Mouse (Mus musculus) olfactory bulb, adult 2 months (tissue): ENCODE results near the gene E2f2. TPM values are rescaled to one million over a fixed set of nuclear protein-coding genes. Genes with fewer than 3 reads are reported as not detected.

Source experiments
- H3K27ac ChIP-seq: fragments of 200-500 bp; 2 replicates; pipeline ENCODE4 v1.5.1; 2012; ENCODE audit warnings: low read depth, low read length; ENCODE audit not compliant: insufficient read depth
- H3K4me1 ChIP-seq: fragments of 200-500 bp; 2 replicates; pipeline ENCODE4 v1.6.1; 2012; ENCODE audit warnings: low read length; ENCODE audit not compliant: control insufficient read depth, insufficient read depth
- H3K4me3 ChIP-seq: fragments of 200-500 bp; 2 replicates; pipeline ENCODE4 v1.5.1; 2012; ENCODE audit warnings: mild to moderate bottlenecking, low read depth, low read length, moderate library complexity; ENCODE audit not compliant: insufficient read depth
- CTCF ChIP-seq: fragments of 200-500 bp; IDR thresholded peaks from 2 replicates; pipeline ENCODE4 v1.5.1; 2012; ENCODE audit warnings: low read depth, mild to moderate bottlenecking, low read length, moderate library complexity; ENCODE audit not compliant: insufficient read depth
- POLR2A ChIP-seq: fragments of 200-500 bp; IDR thresholded peaks from 2 replicates; pipeline ENCODE4 v1.6.1; 2012; ENCODE audit warnings: mild to moderate bottlenecking, low read depth, low read length, moderate library complexity; ENCODE audit not compliant: insufficient read depth
- WGBS: fragments of 180-500 bp; shearing (Covaris S2); methylation state at CpG from one replicate; pipeline ENCODE4 v1.1.7; 2018; 5-methylcytosine and 5-hydroxymethylcytosine counted together
- polyA plus RNA-seq: library from polyadenylated mRNA; stranded (reverse); fragments of >200 nt; gene quantifications from 2 replicates; pipeline ENCODE4 v1.2.4, GENCODE M21; 2012; ENCODE audit warnings: low replicate concordance; ENCODE audit not compliant: missing spikeins, insufficient read depth, insufficient read length

E2f2 gene
- polyA plus RNA-seq, 1 experiment: not detected

GRCm38 (mm10) chr4:136195029-136195428, 22.8 kb downstream of the E2f2 start:
- Histone ChIP-seq H3K4me3 (no peak overlapping the region), H3K4me1 (no peaks in the 10 kb centered on the region), H3K27ac (no peak overlapping the region)
- no peak for TF ChIP-seq POLR2A
- no peak for TF ChIP-seq CTCF
- whole genome bisulfite sequencing: 81% methylated on average over 7 of the region's 7 CpGs

GRCm38 (mm10) chr4:136195629-136196028, 23.4 kb downstream of the E2f2 start:
- Histone ChIP-seq H3K4me3 (no peak overlapping the region), H3K4me1 (no peaks in the 10 kb centered on the region), H3K27ac (no peak overlapping the region)
- WGBS: 88% methylated on average over 9 of the region's 9 CpGs
- TF ChIP-seq CTCF: no peak
- TF ChIP-seq POLR2A: no peak

GRCm38 (mm10) chr4:136196201-136196600, 24.0 kb downstream of the E2f2 start:
- TF ChIP-seq CTCF: no peak
- TF ChIP-seq POLR2A: no peak
- no peaks in the 10 kb centered on the region for H3K4me1 ChIP-seq
- 91% methylated on average over 10 of the region's 10 CpGs for WGBS
- no peak overlapping the region for H3K4me3 ChIP-seq
- H3K27ac ChIP-seq: no peak overlapping the region

- Histone ChIP-seq H3K4me1 (no peaks in the 10 kb centered on the region), H3K27ac (no peak overlapping the region), H3K4me3 (no peak overlapping the region)
- TF ChIP-seq POLR2A (no peak), CTCF (no peak)
- 87% methylated on average over 7 of the region's 7 CpGs for WGBS
Observed at GRCm38 (mm10) chr4:136198846-136199245, 26.7 kb downstream of the E2f2 start.

DNA sequence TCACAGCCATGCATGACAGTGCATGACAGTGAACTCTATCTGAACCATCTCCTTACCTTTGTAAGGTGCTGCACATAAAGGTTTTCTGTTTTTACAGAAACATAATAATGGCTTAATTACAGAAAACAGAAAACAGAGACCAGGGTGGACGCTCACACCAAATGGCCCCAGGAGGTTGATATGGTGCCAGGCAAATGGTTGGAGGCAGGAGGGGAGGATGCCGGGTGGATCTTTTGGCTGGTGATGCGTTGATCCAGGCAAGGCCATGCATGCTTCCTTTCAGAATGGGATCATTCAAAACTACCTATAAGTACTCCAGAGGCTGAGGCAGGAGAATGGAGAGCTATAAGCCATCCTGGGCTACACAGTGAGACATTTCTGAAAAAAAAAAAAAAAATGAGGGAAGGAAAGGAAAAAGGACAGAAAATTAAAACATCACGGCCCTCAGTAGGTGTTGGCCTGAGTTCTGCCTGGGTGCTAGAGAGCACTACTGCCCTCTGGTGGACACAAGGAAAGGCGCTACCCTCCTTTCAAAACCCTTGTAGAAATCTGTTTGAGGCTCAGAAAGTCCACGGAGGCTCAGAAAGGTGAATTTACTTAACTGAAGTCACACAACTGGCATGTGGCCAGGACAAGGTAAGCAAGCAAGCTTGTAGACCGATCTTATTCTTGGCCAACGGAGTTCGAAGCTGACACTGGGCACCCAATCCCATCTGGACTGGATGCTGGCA, 27.5 kb downstream of the E2f2 start:
- Histone ChIP-seq H3K4me1 (no peaks in the 10 kb centered on the region), H3K4me3 (no peak overlapping the region), H3K27ac (no peak overlapping the region)
- TF ChIP-seq POLR2A (no peak), CTCF (peak; percentile 28; the same call in 1 of the 2 replicates)
- 29% methylated on average over 9 of the region's 9 CpGs for WGBS

DNA sequence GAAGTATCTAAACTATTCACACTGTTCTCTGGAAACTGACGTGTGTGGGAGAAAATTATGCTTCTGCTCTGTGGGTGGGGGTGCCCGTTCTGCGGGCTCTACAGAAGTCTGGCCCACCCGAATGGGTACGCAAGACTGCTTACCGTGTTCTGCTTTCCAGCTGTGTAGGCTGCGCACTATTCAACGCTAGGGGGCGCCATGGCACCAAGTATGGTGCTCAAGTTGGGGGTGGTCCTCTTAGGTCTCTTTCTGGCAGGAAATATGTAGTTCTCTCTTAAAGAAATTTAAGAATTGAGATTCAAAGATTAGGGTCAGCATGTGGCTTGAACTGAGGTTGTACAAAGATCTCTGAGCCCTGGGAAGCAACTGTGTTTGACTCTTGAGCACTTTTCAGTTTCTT, 30.3 kb downstream of the E2f2 start:
- no peak overlapping the region for H3K4me3 ChIP-seq
- peaks cover 13% of the 10 kb centered on the region for H3K4me1 ChIP-seq
- 13% methylated on average over 9 of the region's 9 CpGs for WGBS
- H3K27ac ChIP-seq: no peak overlapping the region
- no peak for TF ChIP-seq POLR2A
- peak; percentile 42; the same call in 1 of the 2 replicates for TF ChIP-seq CTCF

DNA sequence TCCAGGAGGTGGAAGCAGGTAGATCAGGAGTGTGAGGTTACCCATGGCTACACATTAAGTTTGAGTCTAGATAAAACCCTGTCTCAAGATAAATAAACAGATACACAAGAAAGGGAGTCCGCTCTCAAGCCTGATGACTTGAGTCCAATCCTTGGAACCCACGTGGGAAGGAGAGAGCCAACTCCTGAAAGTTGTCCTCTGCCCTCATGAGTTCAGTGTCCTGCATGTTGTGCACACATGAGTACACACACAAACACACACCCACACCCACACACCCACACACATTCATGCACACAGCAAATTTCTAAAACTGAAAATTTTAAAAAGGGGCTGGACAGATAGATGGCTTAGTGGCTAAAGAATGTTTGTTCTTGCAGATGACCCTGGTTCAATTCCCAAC, 32.6 kb downstream of the E2f2 start:
- no peak for TF ChIP-seq POLR2A
- TF ChIP-seq CTCF: no peak
- 82% methylated on average over 2 of the region's 2 CpGs for WGBS
- no peak overlapping the region for H3K27ac ChIP-seq
- H3K4me1 ChIP-seq: peaks cover 13% of the 10 kb centered on the region
- no peak overlapping the region for H3K4me3 ChIP-seq

- H3K27ac ChIP-seq: no peak within 1 kb of the TSS
- H3K4me1 ChIP-seq: peaks cover 13% of the 10 kb centered on the region
- peak within 1 kb of the TSS; percentile 52 for H3K4me3 ChIP-seq
- no peak for TF ChIP-seq CTCF
- TF ChIP-seq POLR2A: no peak
- WGBS: 3% methylated on average over 54 of the region's 54 CpGs
Observed at GRCm38 (mm10) chr4:136206033-136206893, 34.1 kb downstream of the E2f2 start, which contains the start of gene Asap3. Asap3 (plus strand) TSS chr4:136206365.

- TF ChIP-seq CTCF: no peak
- no peak for TF ChIP-seq POLR2A
- WGBS: 18% methylated on average over 6 of the region's 6 CpGs
- H3K4me3 ChIP-seq: peak overlapping the region; percentile 52
- H3K27ac ChIP-seq: no peak overlapping the region
- H3K4me1 ChIP-seq: peaks cover 13% of the 10 kb centered on the region
Observed at GRCm38 (mm10) chr4:136206943-136207342, 34.7 kb downstream of the E2f2 start.
